Mouse (Mus musculus): ENCODE measurements around the gene Vamp1. TPM values are rescaled to one million over a fixed set of nuclear protein-coding genes. Genes with fewer than 3 reads are reported as not detected.

Vamp1 gene
- total and polyA plus RNA-seq, 3 experiments = 1.5 to 5.5 TPM; not detected in 1

- Histone ChIP-seq H3K9ac (ENCODE audit: control insufficient read depth, low read depth, low read length, poor library complexity, severe bottlenecking) (no peak overlapping the region), H3K27ac (ENCODE audit: control insufficient read depth, low read depth, low read length) (no peak overlapping the region), H3K79me2 (ENCODE audit: control insufficient read depth, insufficient read depth, low read length, poor library complexity) (no peaks in the 10 kb centered on the region), H3K9me3 (replicated peaks; ENCODE audit: insufficient read depth, low read length) (no peaks in the 10 kb centered on the region), H3K4me1 (ENCODE audit: control insufficient read depth in 1 of 2, insufficient read depth in 2 of 2, low read length in 2 of 2) (no peaks in the 10 kb centered on the region), H3K27me3 (ENCODE audit: control insufficient read depth in 1 of 2, insufficient read depth in 2 of 2, low read length in 2 of 2) (no peaks in the 10 kb centered on the region), H3K36me3 (ENCODE audit: control insufficient read depth in 1 of 2, insufficient read depth in 2 of 2, low read length in 2 of 2) (peaks cover 0 to 29% of the 10 kb centered on the region in 2 experiments; a peak in 2 of 4 replicates), H3K4me3 (ENCODE audit: control insufficient read depth in 1 of 2, insufficient read depth in 1 of 2, low read depth in 2 of 2, low read length in 2 of 2) (no peak overlapping the region)
- no peak for DNase-seq (ENCODE audit: low read depth, low spot score)
- TF ChIP-seq MXI1 (IDR thresholded peaks at IDR 0.05; ENCODE audit: low read depth, low read length) (no peak), MYC (IDR thresholded peaks at IDR 0.05; ENCODE audit: low read depth, low read length) (no peak), CTCF (IDR thresholded peaks at IDR 0.05 in 2 of 3, conservative IDR thresholded peaks at IDR 0.05 in 1 of 3; ENCODE audit: control insufficient read depth in 1 of 3, insufficient read depth in 1 of 3, low read depth in 2 of 3, low read length in 3 of 3, poor library complexity in 1 of 3, severe bottlenecking in 1 of 3) (no peak), NELFE (IDR thresholded peaks at IDR 0.05; ENCODE audit: low read depth, low read length) (no peak), EP300 (IDR thresholded peaks at IDR 0.05; ENCODE audit: low read depth in 1 of 2, low read length in 2 of 2) (no peak), TCF12 (IDR thresholded peaks at IDR 0.05; ENCODE audit: low read depth, low read length) (no peak), HCFC1 (IDR thresholded peaks at IDR 0.05; ENCODE audit: low read depth, low read length) (no peak), TBP (IDR thresholded peaks at IDR 0.05; ENCODE audit: low read depth, low read length) (no peak), SIN3A (IDR thresholded peaks at IDR 0.05; ENCODE audit: low read length) (no peak), MAX (IDR thresholded peaks at IDR 0.05; ENCODE audit: low read length) (no peak), RAD21 (IDR thresholded peaks at IDR 0.05; ENCODE audit: low read depth, low read length) (no peak), CHD2 (IDR thresholded peaks at IDR 0.05; ENCODE audit: low read length) (no peak), UBTF (IDR thresholded peaks at IDR 0.05; ENCODE audit: borderline replicate concordance, insufficient read depth, low read depth, low read length) (no peak), ZC3H11A (IDR thresholded peaks at IDR 0.05; ENCODE audit: low read depth, low read length) (no peak), USF2 (IDR thresholded peaks at IDR 0.05; ENCODE audit: borderline replicate concordance in 1 of 2, insufficient read depth in 1 of 2, low read depth in 1 of 2, low read length in 2 of 2) (no peak), RCOR1 (IDR thresholded peaks at IDR 0.05; ENCODE audit: low read depth, low read length) (no peak), ZKSCAN1 (IDR thresholded peaks at IDR 0.05; ENCODE audit: low read depth, low read length) (no peak), MAZ (IDR thresholded peaks at IDR 0.05; ENCODE audit: low read depth, low read length) (no peak), ETS1 (IDR thresholded peaks at IDR 0.05; ENCODE audit: low read depth, low read length) (no peak)
Observed at GRCm38 (mm10) chr6:125175469-125175868, 39.9 kb upstream of the Vamp1 start.

GRCm38 (mm10) chr6:125179601-125180000 is 35.8 kb upstream of the Vamp1 start:
- H3K4me3 ChIP-seq (ENCODE audit: control insufficient read depth in 1 of 2, insufficient read depth in 1 of 2, low read depth in 2 of 2, low read length in 2 of 2) = no peak overlapping the region
- H3K36me3 ChIP-seq (ENCODE audit: control insufficient read depth in 1 of 2, insufficient read depth in 2 of 2, low read length in 2 of 2) = peaks cover 0 to 38% of the 10 kb centered on the region in 2 experiments; a peak in 2 of 4 replicates
- H3K27me3 ChIP-seq (ENCODE audit: control insufficient read depth in 1 of 2, insufficient read depth in 2 of 2, low read length in 2 of 2) = no peaks in the 10 kb centered on the region
- no peak overlapping the region for H3K9ac ChIP-seq (ENCODE audit: control insufficient read depth, low read depth, low read length, poor library complexity, severe bottlenecking)
- no peaks in the 10 kb centered on the region for H3K79me2 ChIP-seq (ENCODE audit: control insufficient read depth, insufficient read depth, low read length, poor library complexity)
- H3K9me3 ChIP-seq (replicated peaks; ENCODE audit: insufficient read depth, low read length) = no peaks in the 10 kb centered on the region
- no peaks in the 10 kb centered on the region for H3K4me1 ChIP-seq (ENCODE audit: control insufficient read depth in 1 of 2, insufficient read depth in 2 of 2, low read length in 2 of 2)
- no peak for DNase-seq (ENCODE audit: low read depth, low spot score)
- no peak for TF ChIP-seq RAD21 (IDR thresholded peaks at IDR 0.05; ENCODE audit: low read depth, low read length)
- no peak for TF ChIP-seq E2F4 (IDR thresholded peaks at IDR 0.05; ENCODE audit: borderline replicate concordance, low read depth, low read length)
- TF ChIP-seq MAX (IDR thresholded peaks at IDR 0.05; ENCODE audit: low read length) = no peak
- no peak for TF ChIP-seq NELFE (IDR thresholded peaks at IDR 0.05; ENCODE audit: low read depth, low read length)
- no peak for TF ChIP-seq POLR2AphosphoS2 (IDR thresholded peaks at IDR 0.05; ENCODE audit: low read length)
- no peak for TF ChIP-seq ELF1 (IDR thresholded peaks at IDR 0.05; ENCODE audit: low read depth, low read length)
- no peak overlapping the region for H3K27ac ChIP-seq (ENCODE audit: control insufficient read depth, low read depth, low read length)
